Mouse (Mus musculus): ENCODE results near the gene Amhr2. TPM values are rescaled to one million over a fixed set of nuclear protein-coding genes. Genes with fewer than 3 reads are reported as not detected.

Amhr2 gene
- polyA plus RNA-seq, 1 experiment from 2014 or later, result 0.58 TPM

GRCm38 (mm10) chr15:102421437-102421836 lies 23.7 kb upstream of the Amhr2 start:
- 54% methylated on average over 3 of the region's 3 CpGs for WGBS

GRCm38 (mm10) chr15:102423602-102424240 lies 21.4 kb upstream of the Amhr2 start:
- Histone ChIP-seq H3K4me3 (replicated peaks; ENCODE audit: low read length) (no peak overlapping the region), H3K36me3 (ENCODE audit: control insufficient read depth, insufficient read depth) (peaks cover 13% of the 10 kb centered on the region; the same call in 1 of the 2 replicates), H3K9me3 (ENCODE audit: control insufficient read depth, low read length) (no peaks in the 10 kb centered on the region), H3K9ac (replicated peaks; ENCODE audit: low read depth, low read length) (no peak overlapping the region), H3K27me3 (replicated peaks; ENCODE audit: control insufficient read depth, insufficient read depth, low read length) (no peaks in the 10 kb centered on the region), H3K4me1 (replicated peaks; ENCODE audit: control insufficient read depth, insufficient read depth, low read length) (no peaks in the 10 kb centered on the region), H3K4me2 (ENCODE audit: low read length) (no peak overlapping the region), H3K27ac (ENCODE audit: low read length) (no peak overlapping the region)
- no peak for ATAC-seq
- WGBS, result 96% methylated on average over 2 of the region's 2 CpGs

More at GRCm38 (mm10) chr15:102421437-102421836, 23.7 kb upstream of the Amhr2 start:
- H3K36me3 ChIP-seq (ENCODE audit: control insufficient read depth, insufficient read depth), result 0 out of 2 replicates have a peak, but pooled peaks cover 5% of the 10 kb centered on the region
- no peak overlapping the region for H3K27ac ChIP-seq (ENCODE audit: low read length)
- no peak overlapping the region for H3K4me3 ChIP-seq (replicated peaks; ENCODE audit: low read length)
- H3K4me2 ChIP-seq (ENCODE audit: low read length), result no peak overlapping the region
- no peaks in the 10 kb centered on the region; the same call in 1 of the 2 replicates for H3K4me1 ChIP-seq (replicated peaks; ENCODE audit: control insufficient read depth, insufficient read depth, low read length)
- H3K9me3 ChIP-seq (ENCODE audit: control insufficient read depth, low read length), result no peaks in the 10 kb centered on the region
- no peak for ATAC-seq
- H3K27me3 ChIP-seq (replicated peaks; ENCODE audit: control insufficient read depth, insufficient read depth, low read length), result no peaks in the 10 kb centered on the region
- no peak overlapping the region for H3K9ac ChIP-seq (replicated peaks; ENCODE audit: low read depth, low read length)

GRCm38 (mm10) chr15:102424657-102425056 lies 20.5 kb upstream of the Amhr2 start:
- peaks cover 13% of the 10 kb centered on the region; the same call in 1 of the 2 replicates for H3K36me3 ChIP-seq (ENCODE audit: control insufficient read depth, insufficient read depth)
- no peaks in the 10 kb centered on the region for H3K4me1 ChIP-seq (replicated peaks; ENCODE audit: control insufficient read depth, insufficient read depth, low read length)
- no peak overlapping the region for H3K9ac ChIP-seq (replicated peaks; ENCODE audit: low read depth, low read length)
- H3K4me3 ChIP-seq (replicated peaks; ENCODE audit: low read length), result no peak overlapping the region
- H3K4me2 ChIP-seq (ENCODE audit: low read length), result no peak overlapping the region
- H3K27me3 ChIP-seq (replicated peaks; ENCODE audit: control insufficient read depth, insufficient read depth, low read length), result no peaks in the 10 kb centered on the region
- H3K27ac ChIP-seq (ENCODE audit: low read length), result no peak overlapping the region
- no peaks in the 10 kb centered on the region for H3K9me3 ChIP-seq (ENCODE audit: control insufficient read depth, low read length)
- WGBS, result 97% methylated on average over 2 of the region's 2 CpGs
- no peak for ATAC-seq

GRCm38 (mm10) chr15:102426963-102427362 lies 18.2 kb upstream of the Amhr2 start:
- no peaks in the 10 kb centered on the region for H3K9me3 ChIP-seq (ENCODE audit: control insufficient read depth, low read length)
- no peak overlapping the region for H3K4me2 ChIP-seq (ENCODE audit: low read length)
- WGBS, result 92% methylated on average over 1 of the region's 1 CpGs
- H3K4me3 ChIP-seq (replicated peaks; ENCODE audit: low read length), result no peak overlapping the region
- no peaks in the 10 kb centered on the region for H3K27me3 ChIP-seq (replicated peaks; ENCODE audit: control insufficient read depth, insufficient read depth, low read length)
- H3K36me3 ChIP-seq (ENCODE audit: control insufficient read depth, insufficient read depth), result peaks cover 20% of the 10 kb centered on the region
- H3K27ac ChIP-seq (ENCODE audit: low read length), result no peak overlapping the region
- H3K9ac ChIP-seq (replicated peaks; ENCODE audit: low read depth, low read length), result no peak overlapping the region
- no peaks in the 10 kb centered on the region for H3K4me1 ChIP-seq (replicated peaks; ENCODE audit: control insufficient read depth, insufficient read depth, low read length)
- no peak for ATAC-seq

GRCm38 (mm10) chr15:102432046-102432445 lies 13.1 kb upstream of the Amhr2 start:
- Histone ChIP-seq H3K9ac (replicated peaks; ENCODE audit: low read depth, low read length) (no peak overlapping the region), H3K4me2 (ENCODE audit: low read length) (no peak overlapping the region), H3K4me1 (replicated peaks; ENCODE audit: control insufficient read depth, insufficient read depth, low read length) (no peaks in the 10 kb centered on the region), H3K9me3 (ENCODE audit: control insufficient read depth, low read length) (no peaks in the 10 kb centered on the region), H3K36me3 (ENCODE audit: control insufficient read depth, insufficient read depth) (peaks cover 18% of the 10 kb centered on the region), H3K27me3 (replicated peaks; ENCODE audit: control insufficient read depth, insufficient read depth, low read length) (no peaks in the 10 kb centered on the region), H3K27ac (ENCODE audit: low read length) (no peak overlapping the region), H3K4me3 (replicated peaks; ENCODE audit: low read length) (no peak overlapping the region)
- ATAC-seq, result no peak
- 97% methylated on average over 1 of the region's 1 CpGs for WGBS

GRCm38 (mm10) chr15:102433173-102433572 lies 12.0 kb upstream of the Amhr2 start:
- ATAC-seq, result no peak
- H3K27ac ChIP-seq (ENCODE audit: low read length), result no peak overlapping the region
- no peaks in the 10 kb centered on the region for H3K9me3 ChIP-seq (ENCODE audit: control insufficient read depth, low read length)
- no peak overlapping the region for H3K4me3 ChIP-seq (replicated peaks; ENCODE audit: low read length)
- no peak overlapping the region for H3K9ac ChIP-seq (replicated peaks; ENCODE audit: low read depth, low read length)
- H3K36me3 ChIP-seq (ENCODE audit: control insufficient read depth, insufficient read depth), result peaks cover 16% of the 10 kb centered on the region
- H3K4me1 ChIP-seq (replicated peaks; ENCODE audit: control insufficient read depth, insufficient read depth, low read length), result no peaks in the 10 kb centered on the region
- 94% methylated on average over 4 of the region's 4 CpGs for WGBS
- no peak overlapping the region for H3K4me2 ChIP-seq (ENCODE audit: low read length)
- H3K27me3 ChIP-seq (replicated peaks; ENCODE audit: control insufficient read depth, insufficient read depth, low read length), result no peaks in the 10 kb centered on the region

GRCm38 (mm10) chr15:102442490-102442889 lies 2.7 kb upstream of the Amhr2 start:
- no peaks in the 10 kb centered on the region for H3K9me3 ChIP-seq (ENCODE audit: control insufficient read depth, low read length)
- H3K4me3 ChIP-seq (replicated peaks; ENCODE audit: low read length), result no peak overlapping the region
- H3K27me3 ChIP-seq (replicated peaks; ENCODE audit: control insufficient read depth, insufficient read depth, low read length), result no peaks in the 10 kb centered on the region
- no peaks in the 10 kb centered on the region for H3K36me3 ChIP-seq (ENCODE audit: control insufficient read depth, insufficient read depth)
- H3K27ac ChIP-seq (ENCODE audit: low read length), result no peak overlapping the region
- H3K9ac ChIP-seq (replicated peaks; ENCODE audit: low read depth, low read length), result no peak overlapping the region
- whole genome bisulfite sequencing, result 47% methylated on average over 2 of the region's 2 CpGs
- no peak for ATAC-seq
- no peak overlapping the region for H3K4me2 ChIP-seq (ENCODE audit: low read length)
- H3K4me1 ChIP-seq (replicated peaks; ENCODE audit: control insufficient read depth, insufficient read depth, low read length), result no peaks in the 10 kb centered on the region

- ATAC-seq, result no peak
- no peak overlapping the region for H3K4me3 ChIP-seq (replicated peaks; ENCODE audit: low read length)
- no peaks in the 10 kb centered on the region for H3K4me1 ChIP-seq (replicated peaks; ENCODE audit: control insufficient read depth, insufficient read depth, low read length)
- H3K4me2 ChIP-seq (ENCODE audit: low read length), result no peak overlapping the region
- H3K9me3 ChIP-seq (ENCODE audit: control insufficient read depth, low read length), result no peaks in the 10 kb centered on the region
- 61% methylated on average over 4 of the region's 6 CpGs for WGBS
- no peaks in the 10 kb centered on the region for H3K27me3 ChIP-seq (replicated peaks; ENCODE audit: control insufficient read depth, insufficient read depth, low read length)
- H3K36me3 ChIP-seq (ENCODE audit: control insufficient read depth, insufficient read depth), result no peaks in the 10 kb centered on the region
- H3K27ac ChIP-seq (ENCODE audit: low read length), result no peak overlapping the region
- no peak overlapping the region for H3K9ac ChIP-seq (replicated peaks; ENCODE audit: low read depth, low read length)
These were observed 1.3 kb downstream of the Amhr2 start for GRCm38 (mm10) chr15:102446448-102446847.

GRCm38 (mm10) chr15:102449366-102449765 lies 4.2 kb downstream of the Amhr2 start:
- Histone ChIP-seq H3K4me1 (replicated peaks; ENCODE audit: control insufficient read depth, insufficient read depth, low read length) (no peaks in the 10 kb centered on the region), H3K9ac (replicated peaks; ENCODE audit: low read depth, low read length) (no peak overlapping the region), H3K4me2 (ENCODE audit: low read length) (no peak overlapping the region), H3K36me3 (ENCODE audit: control insufficient read depth, insufficient read depth) (no peaks in the 10 kb centered on the region), H3K27me3 (replicated peaks; ENCODE audit: control insufficient read depth, insufficient read depth, low read length) (no peaks in the 10 kb centered on the region), H3K4me3 (replicated peaks; ENCODE audit: low read length) (no peak overlapping the region), H3K27ac (ENCODE audit: low read length) (no peak overlapping the region), H3K9me3 (ENCODE audit: control insufficient read depth, low read length) (no peaks in the 10 kb centered on the region)
- 73% methylated on average over 8 of the region's 8 CpGs for WGBS
- no peak for ATAC-seq

GRCm38 (mm10) chr15:102450928-102451327 lies 5.8 kb downstream of the Amhr2 start:
- no peak overlapping the region for H3K4me2 ChIP-seq (ENCODE audit: low read length)
- H3K9me3 ChIP-seq (ENCODE audit: control insufficient read depth, low read length), result no peaks in the 10 kb centered on the region
- no peak overlapping the region for H3K9ac ChIP-seq (replicated peaks; ENCODE audit: low read depth, low read length)
- H3K27ac ChIP-seq (ENCODE audit: low read length), result no peak overlapping the region
- no peaks in the 10 kb centered on the region for H3K27me3 ChIP-seq (replicated peaks; ENCODE audit: control insufficient read depth, insufficient read depth, low read length)
- no peaks in the 10 kb centered on the region for H3K4me1 ChIP-seq (replicated peaks; ENCODE audit: control insufficient read depth, insufficient read depth, low read length)
- H3K4me3 ChIP-seq (replicated peaks; ENCODE audit: low read length), result no peak overlapping the region
- no peak for ATAC-seq
- WGBS, result 23% methylated on average over 7 of the region's 7 CpGs
- no peaks in the 10 kb centered on the region for H3K36me3 ChIP-seq (ENCODE audit: control insufficient read depth, insufficient read depth)

Measured in forebrain, embryonic 16.5 days (tissue).